Mouse (Mus musculus) thymus, adult 2 months (tissue): Measurements from ENCODE around the gene Sectm1b. TPM values are rescaled to one million over a fixed set of nuclear protein-coding genes. Genes with fewer than 3 reads are reported as not detected.

Experiments
- DNase-seq: peaks from one replicate; pipeline ENCODE4 v3.0.0; 2021
- H3K27ac ChIP-seq: fragments of 200-500 bp; 2 replicates; pipeline ENCODE4 v1.5.1; 2012; ENCODE audit warnings: low read length, control low read depth; ENCODE audit not compliant: control insufficient read depth, insufficient read depth
- H3K27me3 ChIP-seq: fragments of 200-500 bp; 2 replicates; pipeline ENCODE4 v1.6.1; 2012; ENCODE audit warnings: mild to moderate bottlenecking, low read length, moderate library complexity, mixed read lengths; ENCODE audit not compliant: control insufficient read depth, insufficient read depth
- H3K36me3 ChIP-seq: fragments of 200-500 bp; 2 replicates; pipeline ENCODE4 v1.6.1; 2012; ENCODE audit warnings: mild to moderate bottlenecking, low read length, moderate library complexity; ENCODE audit not compliant: control insufficient read depth, insufficient read depth
- H3K4me1 ChIP-seq: fragments of 200-500 bp; replicated peaks from 2 replicates; pipeline ENCODE4 v1.6.1; 2012; ENCODE audit warnings: low read length; ENCODE audit not compliant: control insufficient read depth, insufficient read depth
- H3K4me3 ChIP-seq: fragments of 200-500 bp; 2 replicates; pipeline ENCODE4 v1.5.1; 2012; ENCODE audit warnings: mild to moderate bottlenecking, low read length, control low read depth, moderate library complexity; ENCODE audit not compliant: control insufficient read depth, insufficient read depth
- CTCF ChIP-seq: fragments of 200-500 bp; IDR thresholded peaks from 2 replicates; pipeline ENCODE4 v1.5.1; 2012; ENCODE audit warnings: mild to moderate bottlenecking, control low read depth, low read length, moderate library complexity, borderline replicate concordance; ENCODE audit not compliant: control insufficient read depth, poor library complexity, insufficient read depth; ENCODE audit errors: extremely low read depth
- POLR2A ChIP-seq: fragments of 200-500 bp; IDR thresholded peaks from 2 replicates; pipeline ENCODE4 v1.6.1; 2012; ENCODE audit warnings: mild to moderate bottlenecking, low read length, control low read depth, moderate library complexity; ENCODE audit not compliant: control insufficient read depth, poor library complexity, insufficient read depth; ENCODE audit errors: extremely low read depth
- WGBS: fragments of 180-500 bp; shearing (Covaris S2); methylation state at CpG from one replicate; pipeline ENCODE4 v1.1.7; 2018; 5-methylcytosine and 5-hydroxymethylcytosine counted together
- polyA plus RNA-seq: library from polyadenylated mRNA; depleted of rRNA; stranded (reverse); fragments of >200 nt; gene quantifications from 2 replicates; pipeline ENCODE4 v1.2.3, GENCODE M21; 2012

The Sectm1b gene
- polyA plus RNA-seq, 1 experiment, result 1.2 TPM

- Histone ChIP-seq H3K4me3 (no peak overlapping the region), H3K4me1 (no peaks in the 10 kb centered on the region), H3K36me3 (no peaks in the 10 kb centered on the region), H3K27me3 (no peaks in the 10 kb centered on the region), H3K27ac (no peak overlapping the region)
- TF ChIP-seq POLR2A (no peak), CTCF (no peak)
- 93% methylated on average over 6 of the region's 6 CpGs for WGBS
- DNase-seq, result no peak
Measured at GRCm38 (mm10) chr11:121088997-121089396, 25.6 kb upstream of the Sectm1b start.

- Histone ChIP-seq H3K27ac (no peak overlapping the region), H3K4me3 (no peak overlapping the region), H3K27me3 (no peaks in the 10 kb centered on the region), H3K36me3 (no peaks in the 10 kb centered on the region), H3K4me1 (peaks cover 11% of the 10 kb centered on the region)
- TF ChIP-seq POLR2A (no peak), CTCF (no peak)
- no peak for DNase-seq
- WGBS, result 50% methylated on average over 4 of the region's 4 CpGs
Measured at GRCm38 (mm10) chr11:121086296-121086695, 22.9 kb upstream of the Sectm1b start.

- Histone ChIP-seq H3K4me3 (no peak overlapping the region), H3K4me1 (peaks cover 11% of the 10 kb centered on the region), H3K36me3 (no peaks in the 10 kb centered on the region), H3K27ac (no peak overlapping the region), H3K27me3 (no peaks in the 10 kb centered on the region)
- WGBS, result 95% methylated on average over 5 of the region's 5 CpGs
- no peak for DNase-seq
- no peak for TF ChIP-seq CTCF
- TF ChIP-seq POLR2A, result no peak
Measured at GRCm38 (mm10) chr11:121085181-121085580, 21.8 kb upstream of the Sectm1b start.

- peak overlapping the region; percentile 70; the same call in 1 of the 2 replicates for H3K27ac ChIP-seq
- no peak for TF ChIP-seq CTCF
- TF ChIP-seq POLR2A, result no peak
- no peak overlapping the region for H3K4me3 ChIP-seq
- WGBS, result 7% methylated on average over 6 of the region's 6 CpGs
- H3K36me3 ChIP-seq, result no peaks in the 10 kb centered on the region
- H3K27me3 ChIP-seq, result no peaks in the 10 kb centered on the region
- H3K4me1 ChIP-seq, result peaks cover 11% of the 10 kb centered on the region
- DNase-seq, result peak; percentile 33
Measured at GRCm38 (mm10) chr11:121082857-121083500, 19.6 kb upstream of the Sectm1b start.

GRCm38 (mm10) chr11:121082250-121082649, 18.9 kb upstream of the Sectm1b start:
- peak overlapping the region; percentile 19; the same call in 1 of the 2 replicates for H3K27ac ChIP-seq
- no peak for DNase-seq
- no peak for TF ChIP-seq POLR2A
- TF ChIP-seq CTCF, result no peak
- H3K36me3 ChIP-seq, result no peaks in the 10 kb centered on the region
- peaks cover 11% of the 10 kb centered on the region for H3K4me1 ChIP-seq
- no peaks in the 10 kb centered on the region for H3K27me3 ChIP-seq
- H3K4me3 ChIP-seq, result no peak overlapping the region
- WGBS, result 56% methylated on average over 3 of the region's 3 CpGs

- no peaks in the 10 kb centered on the region for H3K27me3 ChIP-seq
- H3K27ac ChIP-seq, result no peak within 1 kb of the TSS
- no peak for DNase-seq
- no peaks in the 10 kb centered on the region for H3K36me3 ChIP-seq
- TF ChIP-seq CTCF, result no peak
- 85% methylated on average over 3 of the region's 3 CpGs for WGBS
- peaks cover 11% of the 10 kb centered on the region for H3K4me1 ChIP-seq
- no peak within 1 kb of the TSS for H3K4me3 ChIP-seq
Measured at GRCm38 (mm10) chr11:121081120-121081519, 17.8 kb upstream of the Sectm1b start, which contains the start of gene Sectm1a. TSS of gene Sectm1a (minus strand) at chr11:121081220.

GRCm38 (mm10) chr11:121080330-121080729, 17.0 kb upstream of the Sectm1b start:
- no peak for DNase-seq
- peaks cover 11% of the 10 kb centered on the region for H3K4me1 ChIP-seq
- no peaks in the 10 kb centered on the region for H3K36me3 ChIP-seq
- H3K4me3 ChIP-seq, result no peak overlapping the region
- TF ChIP-seq POLR2A (no peak), CTCF (no peak)
- no peaks in the 10 kb centered on the region for H3K27me3 ChIP-seq
- 98% methylated on average over 8 of the region's 8 CpGs for WGBS
- H3K27ac ChIP-seq, result no peak overlapping the region
